Mouse (Mus musculus) B cell, adult 67 days (primary cell): ENCODE data around the gene Clec4a2. TPM values are rescaled to one million over a fixed set of nuclear protein-coding genes. Genes with fewer than 3 reads are reported as not detected.

Source experiments
- total RNA-seq, 2 experiments: library from RNA; stranded (reverse); gene quantifications; 4 replicates each; pipeline ENCODE4 v1.2.4; 2023

The Clec4a2 gene
- 1 to 10 TPM in 1 of 2 experiments, not detected in 1; 3.6 TPM for total RNA-seq

DNA sequence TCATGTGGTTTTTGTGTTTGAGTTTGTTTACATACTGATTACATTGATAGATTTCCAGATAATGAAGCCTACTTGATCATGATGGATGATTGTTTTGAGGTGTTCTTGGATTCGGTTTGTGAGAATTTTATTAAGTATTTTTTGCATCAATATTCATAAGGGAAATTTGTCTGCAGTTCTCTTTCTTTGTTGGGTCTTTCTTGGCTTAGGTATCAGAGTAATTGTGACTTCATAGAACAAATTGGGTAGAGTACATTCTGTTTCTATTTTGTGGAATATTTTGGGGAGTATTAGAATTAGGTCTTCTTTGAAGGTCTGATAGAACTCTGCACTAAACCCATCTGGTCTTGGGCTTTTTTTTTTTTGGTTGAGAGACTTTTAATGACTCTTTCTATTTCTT lies at the start of gene Clec4a2:
Clec4a2 (plus strand) TSS at position 301 of the 400 bp plus-strand sequence.

GRCm38 (mm10) chr6:123172593-123172992 lies 66.4 kb downstream of the Clec4a2 start, which contains the start of gene Clec4b2:
TSS of gene Clec4b2 (plus strand) at chr6:123172893.

Other genes starting within 250 kb of the Clec4a2 start
- 100 to 1,000 TPM in 1 of 2 experiments, 10 to 100 TPM in 1; 92.3 to 100 TPM for gene Necap1, start 232.0 kb upstream of the Clec4a2 start, total RNA-seq
- gene Clec4a1, start 184.6 kb upstream of the Clec4a2 start, total RNA-seq = 1 to 10 TPM in 1 of 2 experiments, under 1 TPM in 1; 0.36 to 1.2 TPM
- 1 to 10 TPM; 5.5 to 9.7 TPM for gene Clec4a3, start 153.9 kb upstream of the Clec4a2 start, total RNA-seq
- gene Clec4a4, start 116.1 kb upstream of the Clec4a2 start, total RNA-seq = under 1 TPM in 1 of 2 experiments, not detected in 1; 0.90 TPM
- not detected for gene Clec4b1, start 56.5 kb upstream of the Clec4a2 start, total RNA-seq
- not detected for gene Clec4b2, start 66.5 kb downstream of the Clec4a2 start, total RNA-seq
- under 1 TPM in 1 of 2 experiments, not detected in 1; 0.64 TPM for gene Clec4n, start 123.4 kb downstream of the Clec4a2 start, total RNA-seq
- gene Clec4d, start 155.7 kb downstream of the Clec4a2 start, total RNA-seq = not detected
- not detected for gene Clec4e, start 183.4 kb downstream of the Clec4a2 start, total RNA-seq
- gene Vmn2r19, start 201.9 kb downstream of the Clec4a2 start, total RNA-seq = not detected